17 mouse cellular contexts compared by ENCODE assay signal in genomic region chr2:81200541-81200940, GRCm38 (mm10).
A peak's percentile ranks its signal among the peaks of the same experiment; 100 is the strongest.
DNase-seq lines count a peak whose midpoint lies in the region.
"Had no signal": no experiment of that assay in that cellular context is flagged by ENCODE, and none has a peak within 500 bp of the region (broad histone marks: within the 10 kb centered on the region; RNA-seq: fewer than 3 reads in every experiment).

No protein-coding gene starts in this region.

- H3K27ac ChIP-seq in limb, embryonic 10.5 days = no peak overlapping the region

- no peaks in the 10 kb centered on the region for H3K9me3 ChIP-seq in limb, embryonic 10.5 days (replicated peaks)
- H3K9me3 ChIP-seq: G1E had no signal

- no peaks in the 10 kb centered on the region for H3K4me1 ChIP-seq in limb, embryonic 10.5 days

- H3K4me3 ChIP-seq in limb, embryonic 10.5 days = no peak overlapping the region

- DNase-seq in 3T3-L1 (ENCODE audit: low read depth, low spot score) = peak; percentile 95
- DNase-seq in limb, embryonic 10.5 days (ENCODE audit: low spot score) = no peak
- DNase-seq: adrenal gland, adult 2 months; adrenal gland, adult 8-10 months; adrenal gland, postnatal 10 days; adrenal gland, postnatal 14 days; adrenal gland, postnatal 25 days; adrenal gland, postnatal 36 days; B cell, adult 2 months; cerebellum, adult 11 months; cerebellum, adult 11-12 months; cerebellum, adult 18-20 months; cerebellum, adult 2 months; cerebellum, adult 8-10 months had no signal

- no peaks in the 10 kb centered on the region for H3K36me3 ChIP-seq in limb, embryonic 10.5 days
- H3K36me3 ChIP-seq: G1E had no signal

- H3K27me3 ChIP-seq in limb, embryonic 10.5 days (ENCODE audit: low read depth, poor library complexity, severe bottlenecking) = no peaks in the 10 kb centered on the region
- H3K27me3 ChIP-seq: CH12.LX, Patski had no signal
